Mouse (Mus musculus) ES-Bruce4 (cell line): ENCODE data around the gene Tmem136. TPM values are rescaled to one million over a fixed set of nuclear protein-coding genes. Genes with fewer than 3 reads are reported as not detected.

Source experiments
- H3K27ac ChIP-seq: 2 replicates; pipeline ENCODE4 v1.5.1; 2012; ENCODE audit warnings: low read length, inconsistent platforms; ENCODE audit not compliant: insufficient read depth
- H3K27me3 ChIP-seq: 2 replicates; pipeline ENCODE4 v1.6.1; 2012; ENCODE audit warnings: mild to moderate bottlenecking, low read length, inconsistent platforms; ENCODE audit not compliant: control insufficient read depth, poor library complexity, insufficient read depth, severe bottlenecking
- H3K36me3 ChIP-seq: 2 replicates; pipeline ENCODE4 v1.6.1; 2012; ENCODE audit warnings: inconsistent platforms, mild to moderate bottlenecking, low read length, moderate library complexity; ENCODE audit not compliant: control insufficient read depth, poor library complexity, insufficient read depth, severe bottlenecking
- H3K4me1 ChIP-seq: one replicate; pipeline ENCODE4 v1.8.1; 2011; ENCODE audit warnings: low read length; ENCODE audit not compliant: control insufficient read depth, insufficient read depth
- H3K4me3 ChIP-seq: 2 replicates; pipeline ENCODE4 v1.5.1; 2011; ENCODE audit warnings: low read depth, mild to moderate bottlenecking, low read length
- H3K9ac ChIP-seq: 2 replicates; pipeline ENCODE4 v1.6.1; 2012; ENCODE audit warnings: low read depth, mild to moderate bottlenecking, inconsistent platforms; ENCODE audit not compliant: poor library complexity, severe bottlenecking
- H3K9me3 ChIP-seq: replicated peaks from 2 replicates; pipeline ENCODE4 v1.6.1; 2012; ENCODE audit warnings: mild to moderate bottlenecking, low read length, inconsistent platforms; ENCODE audit not compliant: control insufficient read depth, poor library complexity, insufficient read depth, severe bottlenecking
- CTCF ChIP-seq: IDR thresholded peaks from one replicate; pipeline ENCODE4 v1.8.1; 2011; ENCODE audit warnings: low read depth, low read length
- EP300 ChIP-seq: IDR thresholded peaks from 2 replicates; pipeline ENCODE4 v1.6.1; 2011; ENCODE audit warnings: low read depth, low read length; ENCODE audit not compliant: insufficient read depth
- POLR2A ChIP-seq: IDR thresholded peaks from one replicate; pipeline ENCODE4 v1.8.1; 2011; ENCODE audit warnings: low read length; ENCODE audit not compliant: insufficient read depth
- polyA plus RNA-seq: library from polyadenylated mRNA; stranded (reverse); fragments of >200 nt; gene quantifications from 2 replicates; pipeline ENCODE4 v1.2.4, GENCODE M21; 2011; ENCODE audit warnings: low read depth; ENCODE audit not compliant: missing spikeins, insufficient read depth, insufficient read length

The Tmem136 gene
- polyA plus RNA-seq, 1 experiment, result 10.5 TPM

DNA sequence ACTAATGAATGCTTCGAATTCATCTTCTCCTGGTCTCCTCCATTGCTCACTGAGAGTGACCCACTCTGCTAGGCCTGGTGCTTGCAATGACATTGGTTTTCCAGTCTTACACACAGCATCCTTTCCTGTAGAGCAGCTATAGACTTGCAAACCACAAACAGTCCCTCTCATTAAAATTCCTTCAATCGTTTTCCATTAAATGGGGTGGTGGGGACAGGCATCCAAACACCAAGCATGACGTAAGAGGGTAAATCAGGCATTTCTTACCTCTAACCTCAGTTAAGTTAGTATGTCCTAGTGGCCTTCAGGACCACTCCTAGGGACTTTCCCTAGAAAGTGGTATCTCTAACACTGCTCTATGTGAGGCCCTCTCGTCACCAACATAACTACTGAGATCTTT, 51.1 kb downstream of the Tmem136 start:
- no peak for TF ChIP-seq CTCF
- TF ChIP-seq EP300, result no peak
- TF ChIP-seq POLR2A, result no peak
- Histone ChIP-seq H3K27ac (no peak overlapping the region), H3K36me3 (no peaks in the 10 kb centered on the region), H3K9me3 (no peaks in the 10 kb centered on the region), H3K27me3 (no peaks in the 10 kb centered on the region), H3K9ac (no peak overlapping the region), H3K4me1 (no peaks in the 10 kb centered on the region), H3K4me3 (no peak overlapping the region)

DNA sequence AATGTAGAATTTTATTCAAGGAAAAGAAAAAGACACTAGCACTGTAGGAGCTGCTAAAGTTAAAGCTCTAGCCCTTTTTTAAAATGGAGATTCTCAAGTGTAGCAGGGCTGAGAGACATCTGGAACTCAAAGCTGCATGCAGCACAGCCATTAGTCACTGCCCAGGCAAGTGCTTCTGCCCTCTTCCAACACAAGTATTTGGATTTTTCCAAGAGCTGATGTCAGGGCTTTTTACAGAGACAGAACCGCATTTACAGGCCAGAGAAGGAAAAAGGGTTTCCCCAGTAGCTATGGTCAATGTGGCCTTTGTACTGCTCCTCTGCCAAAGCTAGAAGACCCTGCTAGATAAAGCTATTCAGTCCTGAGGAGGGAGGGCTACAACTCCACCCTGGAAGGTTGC, 54.8 kb downstream of the Tmem136 start:
- H3K27ac ChIP-seq, result peak overlapping the region; percentile 54; the same call in 1 of the 2 replicates
- H3K9ac ChIP-seq, result no peak overlapping the region
- H3K4me1 ChIP-seq, result no peaks in the 10 kb centered on the region
- H3K9me3 ChIP-seq, result no peaks in the 10 kb centered on the region
- no peak overlapping the region for H3K4me3 ChIP-seq
- TF ChIP-seq POLR2A (no peak), CTCF (no peak), EP300 (no peak)
- no peaks in the 10 kb centered on the region for H3K36me3 ChIP-seq
- no peaks in the 10 kb centered on the region for H3K27me3 ChIP-seq

Other genes starting within 250 kb of the Tmem136 start
- 0.75 and 1.0 TPM in 2 replicates for gene Grik4, start 172.1 kb downstream of the Tmem136 start, polyA plus RNA-seq
- gene Arhgef12, start 9.3 kb downstream of the Tmem136 start, polyA plus RNA-seq, result 42.6 and 45.6 TPM in 2 replicates
- gene Pou2f3, start 93.8 kb upstream of the Tmem136 start, polyA plus RNA-seq, result 2.4 and 2.9 TPM in 2 replicates
- gene Oaf, start 123.3 kb upstream of the Tmem136 start, polyA plus RNA-seq, result 3.7 and 4.8 TPM in 2 replicates
- gene Trim29, start 194.3 kb upstream of the Tmem136 start, polyA plus RNA-seq, result 1.3 TPM in 2 replicates